Mouse (Mus musculus) cerebellum, adult 2 months (tissue): ENCODE results near the gene Kcnip1. TPM values are rescaled to one million over a fixed set of nuclear protein-coding genes. Genes with fewer than 3 reads are reported as not detected.

Experiments
- DNase-seq, 2 experiments: peaks; one replicate each; pipeline ENCODE4 v3.0.0; 2021
- H3K27ac ChIP-seq: fragments of 200-500 bp; 2 replicates; pipeline ENCODE4 v1.5.1; 2012; ENCODE audit warnings: low read length, control low read depth, inconsistent platforms; ENCODE audit not compliant: insufficient read depth
- H3K27me3 ChIP-seq: fragments of 200-500 bp; 2 replicates; pipeline ENCODE4 v1.6.1; 2012; ENCODE audit warnings: inconsistent platforms, mild to moderate bottlenecking, low read length, moderate library complexity; ENCODE audit not compliant: control insufficient read depth, insufficient read depth
- H3K4me1 ChIP-seq: fragments of 200-500 bp; 2 replicates; pipeline ENCODE4 v1.6.1; 2011; ENCODE audit warnings: low read length; ENCODE audit not compliant: control insufficient read depth, insufficient read depth
- H3K4me3 ChIP-seq: fragments of 200-500 bp; replicated peaks from 2 replicates; pipeline ENCODE3; 2011; ENCODE audit warnings: mild to moderate bottlenecking, low read depth, low read length, control low read depth; ENCODE audit not compliant: insufficient read depth
- CTCF ChIP-seq: fragments of 200-500 bp; IDR thresholded peaks from 2 replicates; pipeline ENCODE4 v1.5.1; 2011; ENCODE audit warnings: low read depth, mild to moderate bottlenecking, control low read depth, low read length, moderate library complexity, borderline replicate concordance; ENCODE audit not compliant: insufficient read depth
- POLR2A ChIP-seq: fragments of 200-500 bp; IDR thresholded peaks from 2 replicates; pipeline ENCODE4 v1.6.1; 2011; ENCODE audit warnings: low read length, control low read depth, borderline replicate concordance; ENCODE audit not compliant: insufficient read depth
- WGBS: fragments of 180-500 bp; shearing (Covaris S2); methylation state at CpG from one replicate; pipeline ENCODE4 v1.1.7; 2018; 5-methylcytosine and 5-hydroxymethylcytosine counted together
- polyA plus RNA-seq: library from polyadenylated mRNA; depleted of rRNA; stranded (reverse); fragments of >200 nt; gene quantifications from 2 replicates; pipeline ENCODE4 v1.2.3, GENCODE M21; 2012

Gene Kcnip1
- polyA plus RNA-seq, 1 experiment = 78.8 TPM

- 93% methylated on average over 1 of the region's 1 CpGs for WGBS
- H3K27me3 ChIP-seq = no peaks in the 10 kb centered on the region
- no peak for TF ChIP-seq POLR2A
- no peak for TF ChIP-seq CTCF
- no peaks in the 10 kb centered on the region for H3K4me1 ChIP-seq
- DNase-seq = no peak
- H3K4me3 ChIP-seq = no peak overlapping the region
- no peak overlapping the region for H3K27ac ChIP-seq
Observed at GRCm38 (mm10) chr11:34025091-34025490, 32.1 kb upstream of the Kcnip1 start.

- Histone ChIP-seq H3K27ac (no peak overlapping the region), H3K4me3 (no peak overlapping the region), H3K27me3 (no peaks in the 10 kb centered on the region), H3K4me1 (no peaks in the 10 kb centered on the region)
- DNase-seq = no peak
- TF ChIP-seq CTCF = no peak
- no peak for TF ChIP-seq POLR2A
- WGBS = 82% methylated on average over 6 of the region's 6 CpGs
Observed at GRCm38 (mm10) chr11:34012007-34012652, 19.2 kb upstream of the Kcnip1 start.

- TF ChIP-seq POLR2A (no peak), CTCF (no peak)
- 54% methylated on average over 4 of the region's 4 CpGs for WGBS
- DNase-seq = no peak
- no peak overlapping the region for H3K4me3 ChIP-seq
- H3K27me3 ChIP-seq = no peaks in the 10 kb centered on the region
- no peak overlapping the region for H3K27ac ChIP-seq
- H3K4me1 ChIP-seq = no peaks in the 10 kb centered on the region
Observed at GRCm38 (mm10) chr11:34010859-34011172, 17.9 kb upstream of the Kcnip1 start.

- H3K27ac ChIP-seq = no peak overlapping the region
- no peaks in the 10 kb centered on the region for H3K27me3 ChIP-seq
- WGBS = 74% methylated on average over 7 of the region's 7 CpGs
- no peaks in the 10 kb centered on the region for H3K4me1 ChIP-seq
- TF ChIP-seq POLR2A = no peak
- TF ChIP-seq CTCF = no peak
- H3K4me3 ChIP-seq = no peak overlapping the region
- DNase-seq = no peak
Observed at GRCm38 (mm10) chr11:34010133-34010858, 17.3 kb upstream of the Kcnip1 start.

- no peak for TF ChIP-seq CTCF
- no peak for TF ChIP-seq POLR2A
- Histone ChIP-seq H3K4me3 (no peak overlapping the region), H3K4me1 (no peaks in the 10 kb centered on the region), H3K27me3 (no peaks in the 10 kb centered on the region), H3K27ac (no peak overlapping the region)
- DNase-seq = no peak
- 82% methylated on average over 12 of the region's 12 CpGs for WGBS
Observed at GRCm38 (mm10) chr11:34009316-34010087, 16.6 kb upstream of the Kcnip1 start.

- 40% methylated on average over 9 of the region's 9 CpGs for WGBS
- TF ChIP-seq POLR2A (no peak), CTCF (peak; percentile 65; the same call in 1 of the 2 replicates)
- H3K27me3 ChIP-seq = no peaks in the 10 kb centered on the region
- DNase-seq = peak; percentile 19 to 22
- no peaks in the 10 kb centered on the region for H3K4me1 ChIP-seq
- H3K4me3 ChIP-seq = no peak overlapping the region
- no peak overlapping the region for H3K27ac ChIP-seq
Observed at GRCm38 (mm10) chr11:34008702-34009101, 15.8 kb upstream of the Kcnip1 start.

GRCm38 (mm10) chr11:34008214-34008613, 15.3 kb upstream of the Kcnip1 start:
- no peak overlapping the region for H3K4me3 ChIP-seq
- no peaks in the 10 kb centered on the region for H3K27me3 ChIP-seq
- H3K4me1 ChIP-seq = no peaks in the 10 kb centered on the region
- H3K27ac ChIP-seq = no peak overlapping the region
- 88% methylated on average over 11 of the region's 11 CpGs for WGBS
- no peak for TF ChIP-seq POLR2A
- TF ChIP-seq CTCF = no peak
- no peak for DNase-seq
